In the genomic region with DNA sequence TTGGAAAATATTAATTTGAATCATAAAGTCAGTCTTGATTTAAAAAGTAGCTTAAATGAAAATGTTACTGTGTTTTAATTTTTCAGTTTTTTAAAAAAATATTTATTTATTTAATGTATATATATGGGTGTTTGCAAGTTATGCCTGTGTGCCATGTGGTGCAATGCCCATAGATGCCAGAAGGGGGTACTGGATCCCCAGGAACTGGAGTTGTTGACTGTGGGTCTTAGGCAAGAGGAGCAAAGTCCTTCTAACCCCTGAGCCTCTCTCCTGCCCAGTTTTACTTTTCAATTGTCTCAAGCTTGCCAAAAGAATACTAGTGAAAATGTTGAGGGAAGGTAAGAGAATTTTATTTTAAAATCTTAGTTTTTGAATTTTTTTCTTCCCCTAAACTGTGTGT, we compare ENCODE assay signal across 9 mouse cellular contexts.
DNase-seq lines count a peak whose midpoint lies in the region; ATAC-seq and TF ChIP-seq lines count a peak whose summit lies in the region.
"Had no signal": no experiment of that assay in that cellular context is flagged by ENCODE, and none has a peak within 500 bp of the region (broad histone marks: within the 10 kb centered on the region; RNA-seq: fewer than 3 reads in every experiment).

No protein-coding gene starts in this region.

- no peak for TF ChIP-seq EP300 in heart, postnatal 0 days (IDR thresholded peaks at IDR 0.05; ENCODE audit: low read depth)
- TF ChIP-seq EP300 in CH12.LX (IDR thresholded peaks at IDR 0.05; ENCODE audit: low read length): no peak

- H3K79me2 ChIP-seq in CH12.LX (replicated peaks; ENCODE audit: control insufficient read depth, extremely low read depth, insufficient read depth, poor library complexity, severe bottlenecking): no peaks in the 10 kb centered on the region

- no peak for ATAC-seq in heart, postnatal 0 days (ENCODE audit: insufficient read depth, low read depth)
- peak; percentile 51 for ATAC-seq in megakaryocyte progenitor cell, adult 5-6 weeks (replicated peaks; ENCODE audit: poor library complexity)
- no peak for ATAC-seq in inflammation-experienced regulatory T-cells, adult 6 months
- no peak for ATAC-seq in erythroid progenitor cell, adult 5-6 weeks (replicated peaks; ENCODE audit: low FRiP score, poor library complexity, severe bottlenecking)

- H3K4me1 ChIP-seq in heart, postnatal 0 days (ENCODE audit: control insufficient read depth, insufficient read depth): no peaks in the 10 kb centered on the region
- peaks cover 0 to 6% of the 10 kb centered on the region in 2 experiments; a peak in 2 of 4 replicates for H3K4me1 ChIP-seq in CH12.LX (ENCODE audit: control insufficient read depth in 1 of 2, insufficient read depth in 2 of 2)
- H3K4me1 ChIP-seq in embryonic facial prominence, embryonic 10.5 days: peaks cover 11% of the 10 kb centered on the region

- dilution Hi-C loops in CH12.LX (cut with MboI; ENCODE audit: extremely low pct_ligation_motif_present, extremely low pct_unique_long_range_greater_than_20kb, low sequenced_read_pairs): no loop called here

- TF ChIP-seq CTCF in heart, postnatal 0 days (IDR thresholded peaks at IDR 0.05; ENCODE audit: low read depth): peak; percentile 23; the same call in 1 of the 2 replicates
- peak; percentile 43 to 83 for TF ChIP-seq CTCF in CH12.LX (conservative IDR thresholded peaks at IDR 0.05 in 1 of 2, IDR thresholded peaks at IDR 0.05 in 1 of 2; ENCODE audit: low read depth in 2 of 2, low read length in 2 of 2)

- no peak overlapping the region for H3K4me2 ChIP-seq in heart, postnatal 0 days (ENCODE audit: low read depth, low read length)
- H3K4me2 ChIP-seq in CH12.LX (ENCODE audit: insufficient read depth, low read depth, poor library complexity, severe bottlenecking): no peak overlapping the region

- H3K9ac ChIP-seq in heart, postnatal 0 days (replicated peaks; ENCODE audit: low read depth, low read length): no peak overlapping the region
- no peak overlapping the region for H3K9ac ChIP-seq in CH12.LX (ENCODE audit: insufficient read depth, low read depth)

- in situ Hi-C loops in CH12.LX (cut with MboI; ENCODE audit: low pct_ligation_motif_present, low pct_unique_long_range_greater_than_20kb, low sequenced_read_pairs): no loop called here

- H3K9me3 ChIP-seq in heart, postnatal 0 days (replicated peaks; ENCODE audit: control insufficient read depth, low read length): no peaks in the 10 kb centered on the region
- no peaks in the 10 kb centered on the region for H3K9me3 ChIP-seq in CH12.LX (replicated peaks; ENCODE audit: low read length)
- H3K9me3 ChIP-seq in embryonic facial prominence, embryonic 10.5 days: no peaks in the 10 kb centered on the region

- peak; percentile 81 for TF ChIP-seq RAD21 in CH12.LX (IDR thresholded peaks at IDR 0.05; ENCODE audit: low read depth, low read length)

- no peak for DNase-seq in heart, postnatal 0 days (ENCODE audit: low spot score)
- no peak for DNase-seq in heart, adult 9 months (ENCODE audit: low spot score in 2 of 2)
- peak; percentile 52 for DNase-seq in CH12.LX (ENCODE audit: extremely low read depth)
- peak; percentile 29 for DNase-seq in embryonic facial prominence, embryonic 10.5 days (ENCODE audit: low spot score)
- DNase-seq in adrenal gland, postnatal 4 days (ENCODE audit: low spot score in 2 of 2): no peak
- DNase-seq: gastrocnemius, postnatal 14 days had no signal

- no peak overlapping the region for H3K4me3 ChIP-seq in heart, postnatal 0 days (ENCODE audit: low read depth, low read length)
- no peak overlapping the region for H3K4me3 ChIP-seq in CH12.LX (replicated peaks in 1 of 3; ENCODE audit: low read depth in 2 of 3, low read length in 2 of 3, poor library complexity in 1 of 3)
- H3K4me3 ChIP-seq in embryonic facial prominence, embryonic 10.5 days: no peak overlapping the region

- no peak for TF ChIP-seq POLR2A in CH12.LX (IDR thresholded peaks at IDR 0.05; ENCODE audit: low read depth, low read length)

- H3K36me3 ChIP-seq in heart, postnatal 0 days (replicated peaks; ENCODE audit: control insufficient read depth, insufficient read depth, low read length): peaks cover 11% of the 10 kb centered on the region; the same call in 1 of the 2 replicates
- H3K36me3 ChIP-seq in CH12.LX (replicated peaks in 1 of 2; ENCODE audit: control insufficient read depth in 1 of 2, insufficient read depth in 1 of 2, low read length in 1 of 2): no peaks in the 10 kb centered on the region
- H3K36me3 ChIP-seq in embryonic facial prominence, embryonic 10.5 days (replicated peaks): peaks cover 32% of the 10 kb centered on the region

- no peak overlapping the region for H3K27ac ChIP-seq in heart, postnatal 0 days (ENCODE audit: low read depth)
- no peak overlapping the region for H3K27ac ChIP-seq in CH12.LX (ENCODE audit: insufficient read depth, low read depth)
- no peak overlapping the region for H3K27ac ChIP-seq in embryonic facial prominence, embryonic 10.5 days (replicated peaks)

- no peaks in the 10 kb centered on the region for H3K27me3 ChIP-seq in heart, postnatal 0 days (ENCODE audit: control insufficient read depth, insufficient read depth, low read length)
- no peaks in the 10 kb centered on the region for H3K27me3 ChIP-seq in CH12.LX (replicated peaks)
- no peaks in the 10 kb centered on the region for H3K27me3 ChIP-seq in embryonic facial prominence, embryonic 10.5 days (replicated peaks; ENCODE audit: low read depth, poor library complexity, severe bottlenecking)

TF ChIP-seq in CH12.LX, 34 proteins besides CTCF, POLR2A, EP300 and RAD21:
- TF ChIP-seq MAX (IDR thresholded peaks at IDR 0.05; ENCODE audit: low read length) (0 out of 2 replicates have a peak, but pooled peaks have one; percentile 25), GABPA (IDR thresholded peaks at IDR 0.05; ENCODE audit: insufficient replicate concordance, low read depth, low read length) (no peak), SMC3 (IDR thresholded peaks at IDR 0.05; ENCODE audit: low read depth, low read length) (peak; percentile 64), CHD2 (IDR thresholded peaks at IDR 0.05; ENCODE audit: low read length) (no peak), TCF12 (IDR thresholded peaks at IDR 0.05; ENCODE audit: low read depth, low read length) (no peak), UBTF (IDR thresholded peaks at IDR 0.05; ENCODE audit: low read depth, low read length) (no peak), ZC3H11A (IDR thresholded peaks at IDR 0.05; ENCODE audit: low read depth, low read length) (no peak), USF1 (IDR thresholded peaks at IDR 0.05; ENCODE audit: low read depth, low read length) (no peak), MYC (IDR thresholded peaks at IDR 0.05; ENCODE audit: low read depth, low read length) (0 out of 2 replicates have a peak, but pooled peaks have one; percentile 56)

Comparison
In these comparisons a context has a peak if more than half of its experiments do, and no peak if none do; other contexts are left out.
1. DNase-seq: peak in CH12.LX (single experiment) and embryonic facial prominence, embryonic 10.5 days (single experiment); none in heart, postnatal 0 days (single experiment), heart, adult 9 months (0 of 2) and adrenal gland, postnatal 4 days (0 of 2).